Mouse (Mus musculus): ENCODE data around the gene Btbd35f18.
"Not testable (repeated sequence)": the region's sequence is repeated elsewhere in the genome, so short reads cannot be mapped to it uniquely, and the experiment has no call there.

Gene Btbd35f18

GRCm38 (mm10) chrX:3699933-3700332 lies at the start of gene Btbd35f18:
Gene Btbd35f18, plus strand, starts transcription at chrX:3700233.
- not testable (repeated sequence) for DNase-seq (ENCODE audit: low spot score in 2 of 2)

Data from right cerebral cortex, postnatal 10 days (tissue).